Comparison of ENCODE assay signal across 14 mouse cellular contexts in the genomic region with DNA sequence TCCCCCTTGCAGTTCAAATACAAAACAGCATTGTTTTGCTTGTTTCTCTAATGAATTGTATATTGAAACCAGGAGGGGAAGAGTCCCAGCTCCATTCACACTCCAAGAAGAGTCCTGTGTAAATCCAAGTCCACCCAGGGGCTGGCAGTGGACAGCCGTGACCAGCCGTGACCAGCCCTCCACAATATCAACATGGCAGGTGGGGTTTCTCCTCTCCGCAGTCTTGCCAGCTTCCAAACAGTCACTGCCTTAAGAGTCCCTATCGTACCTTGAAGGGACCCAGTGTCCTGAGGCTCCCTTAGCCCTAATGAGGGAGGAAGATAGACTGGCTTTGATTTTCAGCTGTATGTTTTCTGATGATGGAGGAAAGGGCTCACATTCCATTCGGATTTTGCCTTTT.
DNase-seq lines count a peak whose midpoint lies in the region; ATAC-seq lines count a peak whose summit lies in the region.
"Had no signal": no experiment of that assay in that cellular context is flagged by ENCODE, and none has a peak within 500 bp of the region (broad histone marks: within the 10 kb centered on the region; RNA-seq: fewer than 3 reads in every experiment).

No protein-coding gene starts in this region.

- no peaks in the 10 kb centered on the region for H3K9me3 ChIP-seq in embryonic facial prominence, embryonic 10.5 days
- H3K9me3 ChIP-seq in hindbrain, embryonic 14.5 days (ENCODE audit: control insufficient read depth, low read length): 0 out of 2 replicates have a peak, but pooled peaks cover under 1% of the 10 kb centered on the region
- H3K9me3 ChIP-seq in midbrain, embryonic 16.5 days (replicated peaks; ENCODE audit: control insufficient read depth, low read length, poor library complexity, severe bottlenecking): no peaks in the 10 kb centered on the region

- WGBS in embryonic facial prominence, embryonic 10.5 days: 71% methylated on average over 5 of the region's 5 CpGs
- WGBS in hindbrain, embryonic 14.5 days: 33% methylated on average over 5 of the region's 5 CpGs
- 33% methylated on average over 5 of the region's 5 CpGs for WGBS in midbrain, embryonic 16.5 days

- ATAC-seq in hindbrain, embryonic 14.5 days (ENCODE audit: low FRiP score): peak; percentile 69; the same call in 1 of the 2 replicates
- ATAC-seq in midbrain, embryonic 16.5 days: peak; percentile 45; the same call in 1 of the 2 replicates
- ATAC-seq: inflammation-experienced regulatory T-cells, adult 6 months; Patski had no signal

- H3K9ac ChIP-seq in hindbrain, embryonic 14.5 days: no peak overlapping the region
- peak overlapping the region; percentile 12; the same call in 1 of the 2 replicates for H3K9ac ChIP-seq in midbrain, embryonic 16.5 days (ENCODE audit: low read depth, low read length)

- peak; percentile 52 for DNase-seq in brain, adult 2 months (ENCODE audit: low read depth, low spot score)
- DNase-seq in embryonic facial prominence, embryonic 10.5 days (ENCODE audit: low spot score): no peak
- no peak for DNase-seq in hindbrain, embryonic 14.5 days (ENCODE audit: low spot score)
- no peak for DNase-seq in lung, postnatal 14 days
- DNase-seq in Muller cell, postnatal 12 days (ENCODE audit: inconsistent ontology term): no peak
- no peak for DNase-seq in left cerebral cortex, adult 11 months (ENCODE audit: low spot score)
- DNase-seq: cerebellum, postnatal 25 days; spleen, adult 18-20 months had no signal

- H3K4me2 ChIP-seq in hindbrain, embryonic 14.5 days (replicated peaks): peak overlapping the region; percentile 5; the same call in 1 of the 2 replicates
- H3K4me2 ChIP-seq in midbrain, embryonic 16.5 days (ENCODE audit: low read length): peak overlapping the region; percentile 25
- H3K4me2 ChIP-seq: liver, embryonic 11.5 days had no signal

- H3K4me1 ChIP-seq in embryonic facial prominence, embryonic 10.5 days: peaks cover 19% of the 10 kb centered on the region
- peaks cover 14% of the 10 kb centered on the region; the same call in 1 of the 2 replicates for H3K4me1 ChIP-seq in hindbrain, embryonic 14.5 days (replicated peaks; ENCODE audit: control insufficient read depth, insufficient read depth, low read length)
- H3K4me1 ChIP-seq in midbrain, embryonic 16.5 days (ENCODE audit: control insufficient read depth, insufficient read depth, low read length): peaks cover 14% of the 10 kb centered on the region

- peak overlapping the region; percentile 44; the same call in 1 of the 2 replicates for H3K27ac ChIP-seq in embryonic facial prominence, embryonic 10.5 days (replicated peaks)
- peak overlapping the region; percentile 14 for H3K27ac ChIP-seq in hindbrain, embryonic 14.5 days
- H3K27ac ChIP-seq in midbrain, embryonic 16.5 days (ENCODE audit: low read length): 0 out of 2 replicates have a peak overlapping the region, but pooled peaks have one; percentile 38
- H3K27ac ChIP-seq: left cerebral cortex, adult 2 months had no signal

- H3K27me3 ChIP-seq in embryonic facial prominence, embryonic 10.5 days (replicated peaks; ENCODE audit: low read depth, poor library complexity, severe bottlenecking): no peaks in the 10 kb centered on the region
- no peaks in the 10 kb centered on the region for H3K27me3 ChIP-seq in hindbrain, embryonic 14.5 days (ENCODE audit: control insufficient read depth, insufficient read depth, low read length)
- no peaks in the 10 kb centered on the region for H3K27me3 ChIP-seq in midbrain, embryonic 16.5 days (ENCODE audit: control insufficient read depth, insufficient read depth, low read depth, low read length)
- H3K27me3 ChIP-seq: CH12.LX, Patski had no signal

- H3K36me3 ChIP-seq in embryonic facial prominence, embryonic 10.5 days (replicated peaks): no peaks in the 10 kb centered on the region
- H3K36me3 ChIP-seq in hindbrain, embryonic 14.5 days (replicated peaks; ENCODE audit: control insufficient read depth, insufficient read depth): no peaks in the 10 kb centered on the region
- H3K36me3 ChIP-seq in midbrain, embryonic 16.5 days (ENCODE audit: control insufficient read depth, insufficient read depth, low read length): no peaks in the 10 kb centered on the region

- no peak overlapping the region for H3K4me3 ChIP-seq in embryonic facial prominence, embryonic 10.5 days
- no peak overlapping the region for H3K4me3 ChIP-seq in hindbrain, embryonic 14.5 days (replicated peaks; ENCODE audit: low read length)
- H3K4me3 ChIP-seq in midbrain, embryonic 16.5 days (ENCODE audit: low read depth, low read length): no peak overlapping the region
- H3K4me3 ChIP-seq: left cerebral cortex, adult 2 months had no signal
